Mouse (Mus musculus): ENCODE measurements around the gene Hdac9.

Hdac9 gene

GRCm38 (mm10) chr12:34614796-34615195 lies 302.1 kb downstream of the Hdac9 start:
- no peak for DNase-seq (ENCODE audit: extremely low read depth, low read depth)

- no peak for DNase-seq (ENCODE audit: extremely low read depth, low read depth)
These were observed 304.4 kb downstream of the Hdac9 start for GRCm38 (mm10) chr12:34612511-34612910.

GRCm38 (mm10) chr12:34604521-34604920 lies 312.4 kb downstream of the Hdac9 start:
- DNase-seq (ENCODE audit: extremely low read depth, low read depth): no peak

- DNase-seq (ENCODE audit: extremely low read depth, low read depth): no peak
These were observed 322.6 kb downstream of the Hdac9 start for GRCm38 (mm10) chr12:34594167-34594793.

GRCm38 (mm10) chr12:34587171-34587570 lies 329.7 kb downstream of the Hdac9 start:
- DNase-seq (ENCODE audit: extremely low read depth, low read depth): no peak

GRCm38 (mm10) chr12:34582522-34582921 lies 334.4 kb downstream of the Hdac9 start:
- no peak for DNase-seq (ENCODE audit: extremely low read depth, low read depth)

GRCm38 (mm10) chr12:34579220-34579619 lies 337.7 kb downstream of the Hdac9 start:
- DNase-seq (ENCODE audit: extremely low read depth, low read depth): no peak

- no peak for DNase-seq (ENCODE audit: extremely low read depth, low read depth)
These were observed 345.8 kb downstream of the Hdac9 start for GRCm38 (mm10) chr12:34571069-34571468.

GRCm38 (mm10) chr12:34569472-34569871 lies 347.4 kb downstream of the Hdac9 start:
- DNase-seq (ENCODE audit: extremely low read depth, low read depth): no peak

- no peak for DNase-seq (ENCODE audit: extremely low read depth, low read depth)
These were observed 347.8 kb downstream of the Hdac9 start for GRCm38 (mm10) chr12:34569052-34569451.

- no peak for DNase-seq (ENCODE audit: extremely low read depth, low read depth)
These were observed 354.6 kb downstream of the Hdac9 start for GRCm38 (mm10) chr12:34562331-34562730.

- no peak for DNase-seq (ENCODE audit: extremely low read depth, low read depth)
These were observed 357.9 kb downstream of the Hdac9 start for GRCm38 (mm10) chr12:34559001-34559400.

GRCm38 (mm10) chr12:34554803-34555202 lies 362.1 kb downstream of the Hdac9 start:
- DNase-seq (ENCODE audit: extremely low read depth, low read depth): no peak

- DNase-seq (ENCODE audit: extremely low read depth, low read depth): no peak
These were observed 366.6 kb downstream of the Hdac9 start for GRCm38 (mm10) chr12:34550268-34550667.

- no peak for DNase-seq (ENCODE audit: extremely low read depth, low read depth)
These were observed 387.7 kb downstream of the Hdac9 start for GRCm38 (mm10) chr12:34529165-34529545.

- DNase-seq (ENCODE audit: extremely low read depth, low read depth): no peak
These were observed 388.4 kb downstream of the Hdac9 start for GRCm38 (mm10) chr12:34528201-34529164.

GRCm38 (mm10) chr12:34527761-34528160 lies 389.1 kb downstream of the Hdac9 start:
- DNase-seq (ENCODE audit: extremely low read depth, low read depth): no peak

GRCm38 (mm10) chr12:34521468-34521867 lies 395.4 kb downstream of the Hdac9 start:
- DNase-seq (ENCODE audit: extremely low read depth, low read depth): no peak

- DNase-seq (ENCODE audit: extremely low read depth, low read depth): no peak
These were observed 399.9 kb downstream of the Hdac9 start for GRCm38 (mm10) chr12:34516769-34517562.

- no peak for DNase-seq (ENCODE audit: extremely low read depth, low read depth)
These were observed 410.6 kb downstream of the Hdac9 start for GRCm38 (mm10) chr12:34506345-34506744.

GRCm38 (mm10) chr12:34498751-34499626 lies 417.9 kb downstream of the Hdac9 start:
- DNase-seq (ENCODE audit: extremely low read depth, low read depth): no peak
